Mouse (Mus musculus) limb, embryonic 15.5 days (tissue): Measurements from ENCODE around the gene H2al1m. TPM values are rescaled to one million over a fixed set of nuclear protein-coding genes. Genes with fewer than 3 reads are reported as not detected.
"Not testable (repeated sequence)": the region's sequence is repeated elsewhere in the genome, so short reads cannot be mapped to it uniquely, and the experiment has no call there.

Source experiments
- ATAC-seq: fragments of 200-750 bp; cut with Nextera tagmentation; 2 replicates; pipeline ENCODE4 v1.8.0; 2017; ENCODE audit warnings: low read depth, moderate TSS enrichment; ENCODE audit not compliant: insufficient number of reproducible peaks, low FRiP score, low TSS enrichment
- H3K27ac ChIP-seq: fragments of 300-500 bp; sonication (generic); 2 replicates; pipeline ENCODE4 v1.5.1; 2015; ENCODE audit warnings: moderate library complexity, mild to moderate bottlenecking, inconsistent platforms
- H3K27me3 ChIP-seq: fragments of 300-500 bp; sonication (generic); 2 replicates; pipeline ENCODE4 v1.6.1; 2015; ENCODE audit warnings: inconsistent platforms
- H3K36me3 ChIP-seq: fragments of 300-500 bp; sonication (generic); 2 replicates; pipeline ENCODE4 v1.6.1; 2015; ENCODE audit warnings: inconsistent platforms
- H3K4me1 ChIP-seq: fragments of 300-500 bp; sonication (generic); 2 replicates; pipeline ENCODE4 v1.6.1; 2015; ENCODE audit warnings: inconsistent platforms
- H3K4me2 ChIP-seq: fragments of 300-500 bp; sonication (generic); 2 replicates; pipeline ENCODE4 v1.6.1; 2015; ENCODE audit warnings: mild to moderate bottlenecking, inconsistent platforms
- H3K4me3 ChIP-seq: fragments of 300-500 bp; sonication (generic); 2 replicates; pipeline ENCODE4 v1.5.1; 2015; ENCODE audit warnings: mild to moderate bottlenecking, inconsistent platforms
- H3K9ac ChIP-seq: fragments of 300-500 bp; sonication (generic); 2 replicates; pipeline ENCODE4 v1.6.1; 2015; ENCODE audit warnings: inconsistent platforms
- H3K9me3 ChIP-seq: fragments of 300-500 bp; sonication (generic); 2 replicates; pipeline ENCODE4 v1.6.1; 2016; ENCODE audit warnings: inconsistent platforms
- WGBS: fragments of 180-500 bp; shearing (Covaris S2); methylation state at CpG from one replicate; pipeline ENCODE4 v1.1.7; 2015; 5-methylcytosine and 5-hydroxymethylcytosine counted together
- polyA plus RNA-seq: library from polyadenylated mRNA; unstranded; fragments of >200 nt; fragmentation: Nextera tagmentation; extraction: Ambion mirVana; gene quantifications from 2 replicates; pipeline ENCODE4 v1.2.1, GENCODE M21; 2015

Gene H2al1m
- not detected in 2 replicates for polyA plus RNA-seq

DNA sequence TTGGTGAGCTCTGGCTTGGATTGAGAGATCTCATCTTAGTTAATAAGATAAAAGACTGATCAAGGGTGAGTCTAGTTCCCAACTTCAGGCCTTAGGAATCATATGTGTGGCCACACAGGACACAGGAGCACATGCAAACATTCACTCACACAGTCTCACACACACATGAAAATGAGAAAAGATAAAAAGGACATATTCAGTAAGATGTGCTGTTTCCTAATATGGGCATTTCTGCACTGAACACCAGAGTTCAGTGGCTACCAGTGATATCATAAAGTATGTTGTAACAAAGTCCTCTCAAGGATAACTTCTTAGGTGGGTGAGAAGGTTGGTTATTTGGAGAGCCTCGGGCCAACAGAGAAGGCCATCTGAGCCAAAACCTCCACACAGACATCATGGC lies at the start of gene H2al1m:
H2al1m (plus strand) TSS at position 301 of the 400 bp plus-strand sequence.
- not testable (repeated sequence) for H3K27ac ChIP-seq, H3K4me2 ChIP-seq, ATAC-seq, H3K9ac ChIP-seq, H3K9me3 ChIP-seq, H3K27me3 ChIP-seq, H3K4me3 ChIP-seq, H3K36me3 ChIP-seq, H3K4me1 ChIP-seq
- no CpG with 5 or more reads among the region's 1 CpGs for WGBS

- H3K9me3 ChIP-seq = no peaks in the 10 kb centered on the region
- ATAC-seq = no peak
- no peak overlapping the region for H3K4me3 ChIP-seq
- H3K36me3 ChIP-seq = no peaks in the 10 kb centered on the region
- no peaks in the 10 kb centered on the region for H3K27me3 ChIP-seq
- no peak overlapping the region for H3K4me2 ChIP-seq
- H3K4me1 ChIP-seq = no peaks in the 10 kb centered on the region
- no peak overlapping the region for H3K27ac ChIP-seq
- H3K9ac ChIP-seq = no peak overlapping the region
- WGBS = 59% methylated on average over 5 of the region's 5 CpGs
Measured at GRCm38 (mm10) chrX:9240737-9241591, 42.6 kb upstream of the H2al1m start.

DNA sequence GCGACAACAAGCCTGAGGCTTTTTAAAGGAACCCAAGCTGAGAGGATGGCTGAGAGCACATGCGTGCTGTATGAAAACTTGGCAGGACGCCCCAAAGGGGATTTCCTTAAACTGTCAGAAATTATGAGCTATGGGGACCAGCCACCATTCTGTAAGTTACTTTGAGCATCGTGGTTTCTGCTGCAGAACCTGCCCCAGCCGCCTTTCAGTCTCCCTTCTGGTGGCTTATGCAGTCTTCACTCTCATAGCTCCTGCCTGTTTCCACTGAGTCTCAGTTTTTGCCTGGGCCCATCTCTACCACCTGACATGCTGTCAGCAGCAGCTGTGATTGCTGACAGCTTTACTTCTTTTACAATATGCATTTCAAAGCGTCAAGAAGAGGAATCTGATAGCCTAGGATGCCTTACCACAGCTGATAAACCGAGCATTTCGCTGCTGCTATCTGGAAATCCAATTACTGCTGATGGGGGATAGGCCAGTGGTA lies 40.1 kb upstream of the H2al1m start:
- no peak overlapping the region for H3K27ac ChIP-seq
- no peaks in the 10 kb centered on the region for H3K9me3 ChIP-seq
- no peaks in the 10 kb centered on the region for H3K36me3 ChIP-seq
- 45% methylated on average over 8 of the region's 8 CpGs for WGBS
- 0 out of 2 replicates have a peak, but pooled peaks have one; percentile 24 for ATAC-seq
- H3K4me3 ChIP-seq = no peak overlapping the region
- H3K27me3 ChIP-seq = no peaks in the 10 kb centered on the region
- no peak overlapping the region for H3K4me2 ChIP-seq
- H3K9ac ChIP-seq = no peak overlapping the region
- H3K4me1 ChIP-seq = no peaks in the 10 kb centered on the region

DNA sequence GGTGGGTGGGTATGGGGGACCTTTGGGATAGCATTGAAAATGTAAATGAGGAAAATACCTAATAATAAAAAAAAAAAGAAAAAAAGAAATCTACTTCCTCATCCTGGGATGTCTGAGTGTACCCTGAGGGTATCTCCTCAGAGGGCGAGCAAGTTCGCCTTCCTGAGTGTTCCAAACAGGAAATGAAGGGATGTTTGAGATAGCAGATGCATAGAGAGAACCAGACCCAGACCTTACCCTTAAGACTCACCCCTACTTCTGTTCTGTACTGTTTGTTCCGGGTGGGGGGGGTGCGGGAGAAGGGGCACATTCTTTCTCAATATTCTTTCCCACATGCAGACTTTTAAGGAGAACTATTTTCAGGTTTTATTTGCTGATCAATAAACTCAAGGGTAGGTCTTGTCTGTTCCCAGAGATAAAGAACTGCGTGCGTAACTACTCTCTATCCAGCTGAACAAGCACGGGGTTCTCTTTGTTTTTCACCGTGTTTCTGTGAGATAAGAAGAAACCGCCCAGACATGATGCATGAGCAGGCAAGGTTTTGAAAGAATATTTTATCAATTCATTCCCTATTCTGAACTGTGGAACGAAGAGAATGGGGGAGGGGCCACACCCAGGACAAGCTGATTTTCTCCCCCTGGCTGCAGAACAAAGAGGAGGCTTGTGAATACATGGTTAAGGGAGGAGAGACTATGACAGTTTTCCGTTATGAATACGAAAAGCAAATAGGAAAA lies 38.8 kb upstream of the H2al1m start:
- no peaks in the 10 kb centered on the region for H3K36me3 ChIP-seq
- WGBS = 75% methylated on average over 12 of the region's 12 CpGs

DNA sequence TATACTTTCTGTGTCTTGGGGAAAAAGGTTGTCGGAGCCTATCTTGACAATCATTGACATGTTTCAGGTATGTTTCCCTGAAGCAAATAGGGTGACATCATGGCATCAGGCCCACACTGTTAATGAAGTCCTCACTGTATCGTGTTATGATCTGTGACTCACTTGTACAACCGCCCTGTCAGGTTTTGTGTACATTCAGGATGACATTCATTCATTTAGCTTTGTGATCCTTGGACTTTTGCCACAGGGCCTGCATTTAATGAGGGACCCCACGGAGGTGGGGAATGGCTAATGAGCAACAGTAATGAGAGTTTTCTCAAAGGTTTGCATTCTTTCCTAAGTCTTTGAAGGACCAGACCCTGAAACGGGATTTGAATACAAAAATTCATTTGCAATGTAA lies 34.7 kb upstream of the H2al1m start:
- no peaks in the 10 kb centered on the region for H3K4me1 ChIP-seq
- no peaks in the 10 kb centered on the region for H3K36me3 ChIP-seq
- no peak for ATAC-seq
- no peak overlapping the region for H3K4me3 ChIP-seq
- no peak overlapping the region for H3K9ac ChIP-seq
- no peak overlapping the region for H3K4me2 ChIP-seq
- no peaks in the 10 kb centered on the region for H3K9me3 ChIP-seq
- H3K27ac ChIP-seq = no peak overlapping the region
- WGBS = 47% methylated on average over 5 of the region's 5 CpGs
- H3K27me3 ChIP-seq = no peaks in the 10 kb centered on the region

More for the DNA sequence above, 38.8 kb upstream of the H2al1m start:
- H3K4me3 ChIP-seq = no peak overlapping the region
- no peaks in the 10 kb centered on the region for H3K27me3 ChIP-seq
- H3K9me3 ChIP-seq = no peaks in the 10 kb centered on the region
- no peak overlapping the region for H3K9ac ChIP-seq
- H3K27ac ChIP-seq = no peak overlapping the region
- no peak for ATAC-seq
- H3K4me2 ChIP-seq = no peak overlapping the region
- no peaks in the 10 kb centered on the region for H3K4me1 ChIP-seq

DNA sequence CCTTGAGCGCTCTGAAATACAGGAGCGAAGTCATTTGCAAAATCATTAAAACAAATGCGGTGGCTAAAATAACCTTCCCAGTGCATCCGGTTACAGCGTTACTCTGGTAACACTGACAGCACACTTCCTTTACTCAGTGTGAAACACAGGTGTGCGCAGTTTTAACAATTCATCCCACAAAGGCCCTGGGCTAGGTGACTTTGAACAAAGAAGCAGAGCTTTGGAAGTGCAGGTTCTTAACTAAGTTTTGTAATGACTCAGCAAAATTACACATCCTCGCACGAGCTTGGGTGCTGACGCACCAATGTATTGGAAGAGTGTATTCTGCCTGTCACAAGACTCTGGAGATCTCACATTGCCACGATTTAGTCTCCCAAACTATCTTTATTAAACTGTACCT lies 29.6 kb upstream of the H2al1m start:
- no peaks in the 10 kb centered on the region for H3K4me1 ChIP-seq
- WGBS = 68% methylated on average over 10 of the region's 10 CpGs

DNA sequence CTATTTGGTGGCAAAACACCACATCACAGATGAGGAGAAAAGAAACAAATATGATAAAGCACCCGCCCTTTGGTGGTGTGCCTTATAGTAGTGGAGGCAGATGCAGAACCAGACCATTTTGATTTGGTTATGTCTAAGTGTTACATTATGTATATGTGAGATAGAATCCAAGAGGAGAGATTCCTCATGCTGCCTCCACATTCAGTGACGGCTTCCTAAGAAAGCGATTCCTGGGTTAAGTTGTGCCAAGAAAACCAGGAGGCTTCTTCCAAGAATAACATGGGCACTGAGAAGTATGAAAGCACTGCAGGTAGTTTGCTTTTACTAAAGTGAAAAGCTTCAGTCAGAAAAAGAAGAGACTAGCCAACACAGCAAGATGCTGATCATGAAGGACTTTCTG lies 28.7 kb upstream of the H2al1m start:
- no peak for ATAC-seq
- H3K27me3 ChIP-seq = no peaks in the 10 kb centered on the region
- no peak overlapping the region for H3K4me3 ChIP-seq
- H3K36me3 ChIP-seq = no peaks in the 10 kb centered on the region
- H3K4me1 ChIP-seq = no peaks in the 10 kb centered on the region
- no peaks in the 10 kb centered on the region for H3K9me3 ChIP-seq
- WGBS = 83% methylated on average over 3 of the region's 3 CpGs
- no peak overlapping the region for H3K27ac ChIP-seq
- H3K9ac ChIP-seq = no peak overlapping the region
- H3K4me2 ChIP-seq = no peak overlapping the region

More for the DNA sequence above, 29.6 kb upstream of the H2al1m start:
- H3K4me2 ChIP-seq = no peak overlapping the region
- H3K9ac ChIP-seq = no peak overlapping the region
- H3K36me3 ChIP-seq = no peaks in the 10 kb centered on the region
- H3K9me3 ChIP-seq = no peaks in the 10 kb centered on the region
- no peak for ATAC-seq
- no peak overlapping the region for H3K4me3 ChIP-seq
- no peak overlapping the region for H3K27ac ChIP-seq
- H3K27me3 ChIP-seq = no peaks in the 10 kb centered on the region

- Histone ChIP-seq H3K9ac (no peak within 1 kb of the TSS), H3K27ac (no peak within 1 kb of the TSS), H3K4me1 (no peaks in the 10 kb centered on the region), H3K4me2 (no peak within 1 kb of the TSS), H3K27me3 (no peaks in the 10 kb centered on the region), H3K9me3 (no peaks in the 10 kb centered on the region), H3K4me3 (no peak within 1 kb of the TSS), H3K36me3 (no peaks in the 10 kb centered on the region)
- 67% methylated on average over 5 of the region's 5 CpGs for WGBS
- ATAC-seq = no peak
Measured at GRCm38 (mm10) chrX:9256766-9257165, 26.8 kb upstream of the H2al1m start, which contains the start of gene Gm14862. TSS of gene Gm14862 (minus strand) at chrX:9256899.

GRCm38 (mm10) chrX:9257831-9258230 lies 25.7 kb upstream of the H2al1m start:
- H3K27me3 ChIP-seq = no peaks in the 10 kb centered on the region
- H3K4me1 ChIP-seq = no peaks in the 10 kb centered on the region
- 88% methylated on average over 7 of the region's 7 CpGs for WGBS
- no peak for ATAC-seq
- no peak overlapping the region for H3K27ac ChIP-seq
- H3K36me3 ChIP-seq = no peaks in the 10 kb centered on the region
- no peak overlapping the region for H3K4me2 ChIP-seq
- H3K9ac ChIP-seq = no peak overlapping the region
- no peak overlapping the region for H3K4me3 ChIP-seq
- no peaks in the 10 kb centered on the region for H3K9me3 ChIP-seq

DNA sequence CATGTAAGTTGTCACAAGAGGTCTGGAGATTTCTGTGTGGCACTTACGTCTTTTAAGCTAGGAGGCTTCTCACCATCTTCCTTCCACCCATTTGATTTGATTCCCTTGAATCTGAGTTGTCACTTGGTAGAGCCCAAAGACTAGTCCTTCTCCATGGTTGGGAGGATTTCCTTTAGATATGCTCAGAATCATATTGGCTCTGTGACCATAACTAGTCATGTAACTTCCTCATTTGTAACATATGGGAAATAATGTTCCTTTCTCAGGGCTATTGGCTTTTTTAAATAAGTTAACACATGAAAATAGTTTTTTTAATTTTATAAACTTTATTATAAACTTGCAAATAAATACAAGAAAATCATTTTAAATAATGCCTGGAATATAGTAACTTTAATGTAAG lies 24.3 kb upstream of the H2al1m start:
- Histone ChIP-seq H3K36me3 (no peaks in the 10 kb centered on the region), H3K27ac (no peak overlapping the region), H3K27me3 (no peaks in the 10 kb centered on the region), H3K4me1 (no peaks in the 10 kb centered on the region), H3K4me2 (no peak overlapping the region), H3K4me3 (no peak overlapping the region), H3K9ac (no peak overlapping the region), H3K9me3 (no peaks in the 10 kb centered on the region)
- 82% methylated on average over 1 of the region's 1 CpGs for WGBS
- ATAC-seq = no peak

DNA sequence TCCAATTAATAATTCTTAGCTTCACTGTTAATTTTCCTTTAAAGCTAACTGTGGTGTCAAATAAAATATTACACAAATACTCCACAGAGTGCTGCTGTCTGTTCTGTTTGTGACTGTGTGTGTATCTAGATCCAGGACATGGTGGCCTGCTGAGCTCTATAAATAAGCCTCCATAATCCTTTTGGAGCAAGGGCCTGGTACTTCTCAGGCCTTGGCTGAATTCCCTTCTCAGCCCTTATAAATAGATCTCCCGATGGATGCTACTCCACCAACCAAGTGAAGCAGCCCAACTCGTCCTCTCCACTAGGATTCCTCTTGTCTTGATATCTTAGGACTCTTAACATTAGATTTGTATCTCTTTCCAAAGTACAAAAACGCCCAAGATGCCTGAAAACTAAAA lies 12.5 kb upstream of the H2al1m start:
- Histone ChIP-seq H3K36me3 (no peaks in the 10 kb centered on the region), H3K4me2 (no peak overlapping the region), H3K9me3 (no peaks in the 10 kb centered on the region), H3K4me1 (no peaks in the 10 kb centered on the region), H3K9ac (no peak overlapping the region), H3K27me3 (no peaks in the 10 kb centered on the region), H3K27ac (no peak overlapping the region), H3K4me3 (no peak overlapping the region)
- ATAC-seq = no peak
- WGBS = 60% methylated on average over 3 of the region's 3 CpGs

GRCm38 (mm10) chrX:9271947-9272459 lies 11.6 kb upstream of the H2al1m start:
- no peaks in the 10 kb centered on the region for H3K4me1 ChIP-seq
- ATAC-seq = no peak
- peak overlapping the region; percentile 59 for H3K4me2 ChIP-seq
- WGBS = 24% methylated on average over 8 of the region's 8 CpGs
- no peak overlapping the region for H3K9ac ChIP-seq
- no peak overlapping the region for H3K27ac ChIP-seq
- H3K9me3 ChIP-seq = no peaks in the 10 kb centered on the region
- H3K36me3 ChIP-seq = no peaks in the 10 kb centered on the region
- no peaks in the 10 kb centered on the region for H3K27me3 ChIP-seq
- H3K4me3 ChIP-seq = peak overlapping the region; percentile 54
